In genomic region chr8:70083285-70083684, GRCm38 (mm10) we compare ENCODE assay signal across 8 mouse cellular contexts. TPM values are rescaled to one million over a fixed set of nuclear protein-coding genes. Genes with fewer than 3 reads are reported as not detected.
DNase-seq lines count a peak whose midpoint lies in the region; ATAC-seq and TF ChIP-seq lines count a peak whose summit lies in the region.

Gene Hapln4 (plus strand): TSS chr8:70083457.

- H3K4me2 ChIP-seq in forebrain, embryonic 11.5 days (ENCODE audit: low read depth, low read length, severe bottlenecking), result peak within 1 kb of the TSS; percentile 60
- H3K4me2 ChIP-seq in intestine, postnatal 0 days (replicated peaks; ENCODE audit: low read depth), result peak within 1 kb of the TSS; percentile 71
- peak within 1 kb of the TSS; percentile 75 for H3K4me2 ChIP-seq in limb, embryonic 12.5 days
- peak within 1 kb of the TSS; percentile 74 for H3K4me2 ChIP-seq in midbrain, embryonic 13.5 days (replicated peaks)

- H3K9me3 ChIP-seq in forebrain, embryonic 11.5 days (ENCODE audit: control insufficient read depth, low read length), result no peaks in the 10 kb centered on the region
- H3K9me3 ChIP-seq in intestine, postnatal 0 days (ENCODE audit: control insufficient read depth), result no peaks in the 10 kb centered on the region
- H3K9me3 ChIP-seq in limb, embryonic 12.5 days, result 0 out of 2 replicates have a peak, but pooled peaks cover 3% of the 10 kb centered on the region
- no peaks in the 10 kb centered on the region for H3K9me3 ChIP-seq in midbrain, embryonic 13.5 days

- H3K9ac ChIP-seq in forebrain, embryonic 11.5 days (ENCODE audit: low read length), result 0 out of 2 replicates have a peak within 1 kb of the TSS, but pooled peaks have one; percentile 37
- no peak within 1 kb of the TSS for H3K9ac ChIP-seq in intestine, postnatal 0 days (ENCODE audit: low read depth, low read length)
- H3K9ac ChIP-seq in limb, embryonic 12.5 days (replicated peaks), result peak within 1 kb of the TSS; percentile 47; the same call in 1 of the 2 replicates
- peak within 1 kb of the TSS; percentile 60 for H3K9ac ChIP-seq in midbrain, embryonic 13.5 days (replicated peaks)

- no peaks in the 10 kb centered on the region for H3K36me3 ChIP-seq in forebrain, embryonic 11.5 days (ENCODE audit: control insufficient read depth, insufficient read depth, low read length)
- peaks cover 11% of the 10 kb centered on the region; the same call in 1 of the 2 replicates for H3K36me3 ChIP-seq in intestine, postnatal 0 days (ENCODE audit: control insufficient read depth, insufficient read depth)
- no peaks in the 10 kb centered on the region for H3K36me3 ChIP-seq in limb, embryonic 12.5 days
- peaks cover 11% of the 10 kb centered on the region; the same call in 1 of the 2 replicates for H3K36me3 ChIP-seq in midbrain, embryonic 13.5 days
- H3K36me3 ChIP-seq in thymus, adult 2 months (ENCODE audit: control insufficient read depth, insufficient read depth, low read length), result no peaks in the 10 kb centered on the region

- peaks cover 3% of the 10 kb centered on the region for H3K4me1 ChIP-seq in bone marrow macrophage, adult 2 months (ENCODE audit: control insufficient read depth, insufficient read depth, low read length)
- H3K4me1 ChIP-seq in forebrain, embryonic 11.5 days (replicated peaks; ENCODE audit: control insufficient read depth, insufficient read depth, low read length), result peaks cover 15% of the 10 kb centered on the region; the same call in 1 of the 2 replicates
- H3K4me1 ChIP-seq in intestine, postnatal 0 days (replicated peaks; ENCODE audit: control insufficient read depth, insufficient read depth, low read length), result no peaks in the 10 kb centered on the region
- H3K4me1 ChIP-seq in limb, embryonic 12.5 days (replicated peaks), result peaks cover 23% of the 10 kb centered on the region
- H3K4me1 ChIP-seq in midbrain, embryonic 13.5 days (replicated peaks), result peaks cover 30% of the 10 kb centered on the region
- peaks cover 5% of the 10 kb centered on the region; the same call in 1 of the 2 replicates for H3K4me1 ChIP-seq in thymus, adult 2 months (replicated peaks; ENCODE audit: control insufficient read depth, insufficient read depth, low read length)

- TF ChIP-seq POLR2A in bone marrow macrophage, adult 2 months (IDR thresholded peaks at IDR 0.05; ENCODE audit: borderline replicate concordance, low read depth, low read length), result no peak
- TF ChIP-seq POLR2A in thymus, adult 2 months (IDR thresholded peaks at IDR 0.05; ENCODE audit: control insufficient read depth, extremely low read depth, insufficient read depth, low read length, poor library complexity), result no peak

- H3K27ac ChIP-seq in bone marrow macrophage, adult 2 months (ENCODE audit: insufficient read depth, low read depth, low read length), result no peak within 1 kb of the TSS
- H3K27ac ChIP-seq in forebrain, embryonic 11.5 days (ENCODE audit: low read depth, low read length), result no peak within 1 kb of the TSS
- no peak within 1 kb of the TSS for H3K27ac ChIP-seq in intestine, postnatal 0 days (ENCODE audit: low read depth, low read length)
- no peak within 1 kb of the TSS for H3K27ac ChIP-seq in limb, embryonic 12.5 days
- no peak within 1 kb of the TSS for H3K27ac ChIP-seq in midbrain, embryonic 13.5 days
- H3K27ac ChIP-seq in thymus, adult 2 months (ENCODE audit: control insufficient read depth, insufficient read depth, low read length), result no peak within 1 kb of the TSS

- DNase-seq in frontal cortex, postnatal 14 days (ENCODE audit: low spot score in 2 of 2), result no peak
- DNase-seq in forebrain, embryonic 11.5 days (ENCODE audit: low spot score), result peak; percentile 85
- DNase-seq in thymus, adult 2 months, result no peak

- H3K4me3 ChIP-seq in bone marrow macrophage, adult 2 months (ENCODE audit: insufficient read depth, low read length), result peak within 1 kb of the TSS; percentile 59
- peak within 1 kb of the TSS; percentile 36 for H3K4me3 ChIP-seq in forebrain, embryonic 11.5 days (ENCODE audit: low read depth, low read length)
- peak within 1 kb of the TSS; percentile 46 for H3K4me3 ChIP-seq in intestine, postnatal 0 days (ENCODE audit: low read depth, low read length)
- peak within 1 kb of the TSS; percentile 43 for H3K4me3 ChIP-seq in limb, embryonic 12.5 days (replicated peaks)
- H3K4me3 ChIP-seq in midbrain, embryonic 13.5 days (replicated peaks), result peak within 1 kb of the TSS; percentile 45
- no peak within 1 kb of the TSS for H3K4me3 ChIP-seq in thymus, adult 2 months (ENCODE audit: control insufficient read depth, insufficient read depth, low read length)

- H3K27me3 ChIP-seq in forebrain, embryonic 11.5 days (ENCODE audit: control insufficient read depth, insufficient read depth, low read length), result peaks cover 57% of the 10 kb centered on the region
- peaks cover 65% of the 10 kb centered on the region for H3K27me3 ChIP-seq in intestine, postnatal 0 days (replicated peaks; ENCODE audit: control insufficient read depth, insufficient read depth, low read length)
- H3K27me3 ChIP-seq in limb, embryonic 12.5 days, result peaks cover 73% of the 10 kb centered on the region
- peaks cover 71% of the 10 kb centered on the region for H3K27me3 ChIP-seq in midbrain, embryonic 13.5 days
- peaks cover 22% of the 10 kb centered on the region for H3K27me3 ChIP-seq in thymus, adult 2 months (ENCODE audit: control insufficient read depth, insufficient read depth, low read length)

- TF ChIP-seq CTCF in bone marrow macrophage, adult 2 months (IDR thresholded peaks at IDR 0.05; ENCODE audit: low read depth, low read length), result no peak
- TF ChIP-seq CTCF in intestine, postnatal 0 days (IDR thresholded peaks at IDR 0.05; ENCODE audit: low read depth), result peak; percentile 9; the same call in 1 of the 2 replicates
- no peak for TF ChIP-seq CTCF in thymus, adult 2 months (IDR thresholded peaks at IDR 0.05; ENCODE audit: borderline replicate concordance, control insufficient read depth, extremely low read depth, insufficient read depth, low read length, poor library complexity)

- ATAC-seq in frontal cortex, adult (ENCODE audit: low TSS enrichment), result peak; percentile 51
- peak; percentile 19; the same call in 1 of the 2 replicates for ATAC-seq in forebrain, embryonic 11.5 days (replicated peaks; ENCODE audit: low FRiP score)
- ATAC-seq in intestine, postnatal 0 days, result no peak
- no peak for ATAC-seq in limb, embryonic 12.5 days (ENCODE audit: insufficient number of reproducible peaks, insufficient read depth, low FRiP score, low TSS enrichment, low read depth)
- no peak for ATAC-seq in midbrain, embryonic 13.5 days

- WGBS in forebrain, embryonic 11.5 days, result under 1% methylated on average over 26 of the region's 26 CpGs
- WGBS in intestine, postnatal 0 days, result 0% methylated on average over 19 of the region's 26 CpGs
- 1% methylated on average over 26 of the region's 26 CpGs for WGBS in limb, embryonic 12.5 days
- under 1% methylated on average over 25 of the region's 26 CpGs for WGBS in midbrain, embryonic 13.5 days
- 3% methylated on average over 26 of the region's 26 CpGs for WGBS in thymus, adult 2 months

RNA-seq across cellular contexts. Expression of gene Hapln4, which starts in this region (rescaled TPM):
- polyA plus RNA-seq in bone marrow macrophage, adult 2 months (2012; ENCODE audit: insufficient read depth, insufficient read length, missing spikeins), result not detected in 2 replicates
- polyA plus RNA-seq in forebrain, embryonic 11.5 days (2014; fragmentation: Nextera tagmentation; extraction: Ambion mirVana), result 0.05 TPM in 1 of 2 replicates, not detected in the other
- not detected in 2 replicates for polyA plus RNA-seq in intestine, postnatal 0 days (2015; fragmentation: Nextera tagmentation; extraction: Ambion mirVana)
- polyA plus RNA-seq in limb, embryonic 12.5 days (2016; fragmentation: Nextera tagmentation; extraction: Ambion mirVana), result not detected in 2 replicates
- 0.39 and 0.40 TPM in 2 replicates for polyA plus RNA-seq in midbrain, embryonic 13.5 days (2015; fragmentation: Nextera tagmentation; extraction: Ambion mirVana)
- 0.11 and 0.15 TPM in 2 replicates for polyA plus RNA-seq in thymus, adult 2 months (2012; rRNA removed)

Comparison
In these comparisons a context has a peak if more than half of its experiments do, and no peak if none do; other contexts are left out.
1. Peak in DNase-seq, ATAC-seq, H3K4me3 ChIP-seq, H3K9ac ChIP-seq and H3K4me2 ChIP-seq in forebrain, embryonic 11.5 days; RNA of the gene not detected or under 1 TPM.